Mouse (Mus musculus): Measurements from ENCODE around the gene Efemp2. TPM values are rescaled to one million over a fixed set of nuclear protein-coding genes. Genes with fewer than 3 reads are reported as not detected.
A peak's percentile ranks its signal among the peaks of the same experiment; 100 is the strongest.

The Efemp2 gene
- polyA plus RNA-seq, 1 experiment from 2014 or later = 92.3 TPM

DNA sequence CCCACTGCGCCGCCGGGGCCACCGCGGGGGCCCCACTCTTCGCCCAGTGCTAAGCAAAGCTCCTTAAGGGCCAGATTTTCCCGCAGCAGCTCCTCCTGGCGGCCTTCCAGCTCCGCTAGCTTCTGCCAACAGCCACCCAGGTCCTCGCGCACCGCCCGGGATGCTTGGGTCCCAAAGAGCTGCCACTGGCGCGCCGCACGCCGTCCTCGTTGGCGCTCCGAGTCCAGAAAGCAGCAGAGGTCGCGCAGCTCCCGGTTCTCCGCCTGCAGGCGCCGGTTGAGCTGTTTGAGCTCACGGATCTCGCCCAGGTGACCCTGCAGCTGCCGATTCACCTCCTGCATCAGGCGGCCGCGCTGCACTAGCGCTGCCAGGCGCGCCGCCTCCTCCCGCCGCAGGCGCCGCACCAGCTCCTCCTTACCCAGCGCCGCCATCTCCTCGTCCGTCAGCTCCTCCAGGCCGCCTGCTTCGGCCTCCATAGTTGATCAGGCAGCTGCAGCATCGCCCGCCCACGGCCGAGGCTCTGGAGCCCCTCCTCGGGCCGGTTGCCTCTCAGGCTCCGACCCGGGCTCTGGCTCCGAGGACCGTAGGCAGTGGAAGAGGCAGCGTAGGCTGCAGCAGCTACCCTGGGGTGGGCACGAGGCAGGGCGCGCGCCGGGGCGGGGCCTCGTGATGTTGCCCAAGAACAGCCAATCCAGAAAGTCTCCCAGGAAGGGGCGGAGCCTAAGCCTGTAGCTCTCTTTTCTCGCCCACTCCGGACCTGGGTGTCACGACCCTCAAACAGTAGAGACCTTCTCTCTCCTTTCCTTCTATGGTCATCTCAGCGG lies 16.6 kb upstream of the Efemp2 start:
- Histone ChIP-seq H3K4me3 (peak overlapping the region; percentile 90), H3K27ac (peak overlapping the region; percentile 96), H3K36me3 (peaks cover 16% of the 10 kb centered on the region), H3K4me1 (peaks cover 46% of the 10 kb centered on the region), H3K9me3 (no peaks in the 10 kb centered on the region), H3K27me3 (ENCODE audit: insufficient read depth, poor library complexity, severe bottlenecking) (0 out of 2 replicates have a peak, but pooled peaks cover 8% of the 10 kb centered on the region)
- DNase-seq (ENCODE audit: low spot score) = peak; percentile 98
- WGBS = under 1% methylated on average over 70 of the region's 70 CpGs

DNA sequence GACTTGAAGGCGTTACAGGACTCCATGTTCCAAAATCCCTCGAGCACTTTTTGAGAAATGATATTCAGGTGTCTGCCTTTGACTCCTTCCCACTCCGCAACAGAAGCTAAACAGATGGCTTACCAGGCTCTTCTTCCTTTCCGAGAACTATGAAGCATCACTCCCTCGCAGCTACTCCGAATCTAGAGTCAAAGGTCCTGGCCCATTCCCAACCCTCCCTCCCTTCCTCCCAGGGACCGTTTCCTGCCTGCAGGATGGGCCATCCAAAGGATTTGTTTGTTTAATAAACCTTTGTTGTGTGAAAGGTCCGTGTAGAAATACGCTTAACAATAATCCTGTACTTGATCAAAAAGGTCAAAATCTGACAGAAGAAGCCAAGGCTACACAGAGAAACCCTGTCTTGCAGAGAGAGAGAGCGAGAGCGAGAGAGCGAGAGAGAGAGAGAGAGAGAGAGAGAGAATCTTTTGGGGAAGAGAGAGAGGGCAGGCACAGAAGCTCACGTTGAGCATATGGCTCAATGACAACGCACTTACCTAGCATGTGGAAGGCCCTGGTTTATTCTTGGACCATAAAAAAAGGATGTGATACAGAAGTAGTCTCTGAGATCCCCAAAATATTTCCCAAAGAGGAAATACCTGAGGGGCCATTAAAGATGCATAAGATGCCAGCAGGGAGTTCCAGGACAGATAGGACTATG lies 15.9 kb upstream of the Efemp2 start, which contains the start of gene Ccdc85b:
Gene Ccdc85b, minus strand, starts transcription at position 149 of the 697 bp plus-strand sequence.
- Histone ChIP-seq H3K9me3 (no peaks in the 10 kb centered on the region), H3K4me1 (peaks cover 46% of the 10 kb centered on the region), H3K36me3 (peaks cover 23% of the 10 kb centered on the region), H3K27ac (peak within 1 kb of the TSS; percentile 96), H3K27me3 (ENCODE audit: insufficient read depth, poor library complexity, severe bottlenecking) (0 out of 2 replicates have a peak, but pooled peaks cover 7% of the 10 kb centered on the region), H3K4me3 (peak within 1 kb of the TSS; percentile 90)
- 18% methylated on average over 14 of the region's 14 CpGs for WGBS
- no peak for DNase-seq (ENCODE audit: low spot score)

DNA sequence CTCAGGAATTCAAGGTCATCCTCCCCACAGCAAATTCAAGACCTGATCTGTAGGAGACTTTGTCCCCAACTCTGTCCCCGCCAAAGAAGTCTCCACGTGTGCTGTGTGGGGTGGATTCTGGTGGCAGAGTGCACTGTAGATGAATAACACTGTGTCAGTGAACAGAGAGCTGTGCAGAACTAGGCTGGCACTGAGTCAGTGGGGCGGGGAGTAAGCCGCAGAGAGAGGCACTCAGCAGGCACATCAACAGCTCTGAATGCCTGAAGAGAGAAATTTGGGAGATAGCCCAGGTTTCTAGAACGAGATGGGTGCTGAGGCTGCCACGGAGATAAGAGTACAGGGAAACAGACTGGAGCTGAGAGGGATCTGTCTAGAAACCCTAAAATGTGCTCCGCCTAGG lies 14.7 kb upstream of the Efemp2 start:
- Histone ChIP-seq H3K4me1 (peaks cover 50% of the 10 kb centered on the region), H3K27ac (no peak overlapping the region), H3K27me3 (ENCODE audit: insufficient read depth, poor library complexity, severe bottlenecking) (0 out of 2 replicates have a peak, but pooled peaks cover 7% of the 10 kb centered on the region), H3K9me3 (no peaks in the 10 kb centered on the region), H3K36me3 (peaks cover 26% of the 10 kb centered on the region), H3K4me3 (no peak overlapping the region)
- no peak for DNase-seq (ENCODE audit: low spot score)
- WGBS = 59% methylated on average over 7 of the region's 7 CpGs

DNA sequence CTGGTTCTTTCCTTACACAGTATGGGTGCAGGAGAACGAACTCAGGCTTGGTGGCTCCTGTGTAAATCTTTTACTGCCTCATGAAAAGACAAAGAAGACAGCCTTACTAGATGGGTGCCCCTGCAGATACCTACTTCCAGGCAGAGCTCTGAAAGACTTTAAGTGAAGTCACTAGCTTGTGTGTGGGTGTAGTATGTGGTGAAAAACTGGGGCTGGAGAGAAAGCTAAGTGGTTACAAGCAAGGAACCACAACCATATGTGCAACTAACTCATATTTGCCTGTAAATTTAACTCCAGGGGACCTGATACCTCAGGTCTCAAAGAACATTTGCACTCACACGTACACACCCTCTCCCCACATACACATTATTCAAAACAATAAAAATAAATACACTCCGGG lies 13.9 kb upstream of the Efemp2 start:
- Histone ChIP-seq H3K36me3 (peaks cover 26% of the 10 kb centered on the region), H3K4me1 (peaks cover 51% of the 10 kb centered on the region), H3K9me3 (no peaks in the 10 kb centered on the region), H3K4me3 (peak overlapping the region; percentile 84), H3K27ac (peak overlapping the region; percentile 89), H3K27me3 (ENCODE audit: insufficient read depth, poor library complexity, severe bottlenecking) (0 out of 2 replicates have a peak, but pooled peaks cover 7% of the 10 kb centered on the region)
- no peak for DNase-seq (ENCODE audit: low spot score)
- 26% methylated on average over 3 of the region's 3 CpGs for WGBS

DNA sequence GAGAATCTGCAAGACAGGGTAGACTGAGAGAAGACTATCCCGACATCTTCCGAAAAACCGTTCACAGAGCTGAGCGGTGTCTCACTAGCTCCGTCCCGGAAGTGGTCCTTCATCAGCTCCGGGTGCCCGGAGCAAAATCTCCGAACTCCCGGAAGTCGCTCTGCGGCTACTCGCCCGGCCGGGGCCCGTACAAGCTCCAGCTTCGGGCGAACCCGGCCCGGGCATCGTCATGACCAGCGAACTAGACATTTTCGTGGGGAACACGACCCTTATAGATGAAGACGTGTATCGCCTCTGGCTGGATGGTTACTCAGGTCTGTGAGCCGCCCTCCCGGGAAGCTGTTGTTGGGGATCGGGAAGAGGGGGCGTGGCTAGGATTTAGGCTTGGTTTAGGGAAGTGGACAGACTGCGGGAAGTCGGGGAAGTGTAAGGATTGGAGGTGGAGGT lies 13.3 kb upstream of the Efemp2 start, which contains the start of gene Fibp:
Gene Fibp, plus strand, starts transcription at position 151 of the 447 bp plus-strand sequence.
- no peaks in the 10 kb centered on the region for H3K9me3 ChIP-seq
- H3K27ac ChIP-seq = peak within 1 kb of the TSS; percentile 89
- 0 out of 2 replicates have a peak, but pooled peaks cover 7% of the 10 kb centered on the region for H3K27me3 ChIP-seq (ENCODE audit: insufficient read depth, poor library complexity, severe bottlenecking)
- peaks cover 45% of the 10 kb centered on the region for H3K4me1 ChIP-seq
- DNase-seq (ENCODE audit: low spot score) = peak; percentile 95
- peaks cover 32% of the 10 kb centered on the region for H3K36me3 ChIP-seq
- WGBS = under 1% methylated on average over 32 of the region's 32 CpGs
- H3K4me3 ChIP-seq = peak within 1 kb of the TSS; percentile 84

DNA sequence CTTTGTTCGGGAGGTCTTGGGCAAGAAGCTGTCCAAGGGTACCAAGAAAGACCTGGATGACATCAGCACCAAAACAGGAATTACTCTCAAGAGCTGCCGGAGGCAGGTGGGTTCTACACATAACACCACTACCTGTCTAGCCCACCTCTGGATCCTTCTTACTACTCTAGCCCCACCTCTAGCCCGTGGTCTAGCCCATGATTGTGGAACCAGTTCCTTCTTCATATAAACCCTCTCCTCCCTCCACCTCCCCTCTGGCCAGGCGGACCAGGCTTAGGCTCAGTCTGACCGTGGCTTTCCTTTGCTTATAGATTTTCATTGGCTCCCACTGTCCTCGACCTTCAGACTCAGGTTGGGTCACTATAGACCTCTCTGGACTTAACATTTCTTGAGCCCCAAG lies 12.3 kb upstream of the Efemp2 start:
- no peaks in the 10 kb centered on the region for H3K9me3 ChIP-seq
- H3K27ac ChIP-seq = no peak overlapping the region
- peaks cover 41% of the 10 kb centered on the region for H3K36me3 ChIP-seq
- peaks cover 36% of the 10 kb centered on the region for H3K4me1 ChIP-seq
- H3K27me3 ChIP-seq (ENCODE audit: insufficient read depth, poor library complexity, severe bottlenecking) = peaks cover 15% of the 10 kb centered on the region; the same call in 1 of the 2 replicates
- no peak for DNase-seq (ENCODE audit: low spot score)
- WGBS = 85% methylated on average over 6 of the region's 6 CpGs
- peak overlapping the region; percentile 84 for H3K4me3 ChIP-seq

DNA sequence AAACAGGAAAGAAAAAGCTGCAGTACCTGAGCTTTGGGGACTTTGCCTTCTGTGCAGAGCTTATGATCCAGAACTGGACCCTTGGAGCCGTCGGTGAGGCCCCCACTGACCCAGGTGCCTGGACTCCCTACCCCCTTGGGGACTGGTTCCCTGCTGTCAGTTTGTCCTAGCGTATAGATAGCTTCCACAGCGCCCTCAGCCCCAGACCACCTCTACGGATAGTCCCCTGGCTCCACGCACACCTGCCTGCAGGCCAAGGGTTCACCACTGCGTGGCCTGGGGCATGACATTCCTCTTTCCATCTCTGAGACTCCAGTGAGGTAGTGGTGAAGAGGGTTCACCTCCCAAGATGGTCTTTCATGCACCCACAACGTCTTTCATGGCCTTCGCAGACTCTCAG lies 10.5 kb upstream of the Efemp2 start:
- peaks cover 58% of the 10 kb centered on the region for H3K36me3 ChIP-seq
- no peaks in the 10 kb centered on the region for H3K9me3 ChIP-seq
- peaks cover 26% of the 10 kb centered on the region for H3K4me1 ChIP-seq
- DNase-seq (ENCODE audit: low spot score) = no peak
- 80% methylated on average over 9 of the region's 9 CpGs for WGBS
- no peak overlapping the region for H3K4me3 ChIP-seq
- no peak overlapping the region for H3K27ac ChIP-seq
- peaks cover 25% of the 10 kb centered on the region for H3K27me3 ChIP-seq (ENCODE audit: insufficient read depth, poor library complexity, severe bottlenecking)

DNA sequence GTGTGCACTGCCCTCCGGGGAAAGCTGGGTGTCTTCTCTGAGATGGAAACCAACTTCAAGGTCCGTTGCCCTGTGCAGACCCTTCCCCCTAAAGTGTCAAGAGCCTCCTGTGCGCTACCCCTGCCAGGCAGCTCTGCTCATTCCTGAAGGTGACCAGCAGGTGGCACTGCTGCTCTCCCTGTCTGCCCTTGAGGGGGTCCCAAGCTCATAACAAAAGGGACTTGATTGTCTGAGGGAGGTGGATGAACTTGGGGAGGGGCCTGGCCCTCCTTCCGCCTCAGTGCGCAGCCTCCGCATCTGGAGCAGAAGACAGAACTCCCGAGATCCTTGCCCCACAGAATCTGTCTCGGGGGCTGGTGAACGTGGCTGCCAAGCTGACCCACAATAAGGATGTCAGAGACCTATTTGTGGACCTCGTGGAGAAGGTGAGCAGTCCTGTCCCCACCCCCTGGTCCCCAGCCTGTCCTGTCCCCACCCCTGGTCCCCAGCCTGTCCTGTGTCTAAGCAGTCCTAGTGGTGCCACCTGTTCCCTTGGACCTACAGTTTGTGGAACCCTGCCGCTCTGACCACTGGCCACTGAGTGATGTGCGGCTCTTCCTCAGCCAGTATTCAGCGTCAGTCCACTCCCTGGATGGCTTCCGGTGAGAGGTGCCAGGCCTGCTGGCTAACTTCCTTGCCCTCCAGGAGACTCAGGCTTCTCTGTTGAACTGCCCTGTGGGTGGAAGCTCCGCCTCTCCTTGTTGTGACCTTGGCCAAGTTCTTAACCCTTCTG lies 9.8 kb upstream of the Efemp2 start:
- Histone ChIP-seq H3K27me3 (ENCODE audit: insufficient read depth, poor library complexity, severe bottlenecking) (peaks cover 22% of the 10 kb centered on the region), H3K4me1 (peaks cover 30% of the 10 kb centered on the region), H3K4me3 (peak overlapping the region; percentile 38), H3K9me3 (no peaks in the 10 kb centered on the region), H3K27ac (peak overlapping the region; percentile 87), H3K36me3 (peaks cover 58% of the 10 kb centered on the region)
- DNase-seq (ENCODE audit: low spot score) = peak; percentile 83
- WGBS = 55% methylated on average over 15 of the region's 15 CpGs

DNA sequence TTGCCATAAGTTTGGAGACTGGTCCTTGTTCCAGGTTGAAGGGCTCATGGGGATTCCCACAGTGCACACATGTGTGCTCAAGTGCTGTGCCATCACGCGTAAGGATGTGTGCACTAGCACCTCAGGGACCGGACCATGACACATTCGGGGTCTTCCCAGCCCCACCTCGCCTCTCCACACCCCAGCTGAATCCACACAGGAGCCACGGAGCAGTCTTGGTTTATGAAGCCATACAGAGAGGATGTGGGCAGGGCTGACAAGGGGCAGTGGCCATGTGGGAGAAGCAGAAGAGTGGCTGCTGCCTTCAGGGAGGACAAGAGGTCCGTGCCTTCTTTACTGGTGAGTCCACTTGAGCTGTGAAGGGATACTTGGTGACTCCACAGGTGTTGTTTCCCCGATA lies 8.7 kb upstream of the Efemp2 start:
- Histone ChIP-seq H3K4me3 (no peak overlapping the region), H3K27me3 (ENCODE audit: insufficient read depth, poor library complexity, severe bottlenecking) (peaks cover 18% of the 10 kb centered on the region), H3K27ac (no peak overlapping the region), H3K4me1 (peaks cover 37% of the 10 kb centered on the region), H3K36me3 (peaks cover 58% of the 10 kb centered on the region), H3K9me3 (no peaks in the 10 kb centered on the region)
- no peak for DNase-seq (ENCODE audit: low spot score)
- WGBS = 96% methylated on average over 8 of the region's 8 CpGs

DNA sequence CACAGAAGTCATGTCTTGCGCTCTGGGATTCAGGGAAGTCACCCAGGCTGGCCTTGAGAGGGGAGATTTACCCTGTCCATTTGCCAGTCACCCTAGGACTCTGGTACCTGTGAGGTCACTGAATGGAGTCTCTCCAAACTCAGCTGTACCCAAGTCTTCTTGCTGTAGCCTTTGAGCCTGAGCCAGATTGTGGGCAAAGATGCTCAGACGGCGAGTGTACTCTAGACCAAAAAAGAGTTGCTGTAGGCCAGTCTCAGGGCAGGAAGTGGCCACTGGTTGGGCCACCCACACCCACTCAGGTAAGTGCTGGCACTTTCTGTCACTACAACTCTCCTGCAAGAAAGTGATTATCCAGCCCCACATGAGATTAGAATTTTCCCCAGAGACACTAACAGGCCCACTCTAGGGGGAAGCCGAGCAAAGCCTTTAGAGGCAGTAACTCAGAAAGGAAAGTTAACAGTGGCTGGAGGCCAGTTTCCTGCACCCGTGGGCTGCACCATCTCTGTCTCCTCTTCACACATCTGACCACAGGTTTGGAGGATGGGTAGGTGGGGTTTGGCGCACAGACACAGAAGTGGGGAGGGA lies 6.7 kb upstream of the Efemp2 start:
- Histone ChIP-seq H3K36me3 (peaks cover 58% of the 10 kb centered on the region), H3K27ac (no peak overlapping the region), H3K27me3 (ENCODE audit: insufficient read depth, poor library complexity, severe bottlenecking) (peaks cover 18% of the 10 kb centered on the region), H3K4me3 (no peak overlapping the region), H3K9me3 (no peaks in the 10 kb centered on the region), H3K4me1 (peaks cover 32% of the 10 kb centered on the region)
- 90% methylated on average over 6 of the region's 6 CpGs for WGBS
- DNase-seq (ENCODE audit: low spot score) = no peak

DNA sequence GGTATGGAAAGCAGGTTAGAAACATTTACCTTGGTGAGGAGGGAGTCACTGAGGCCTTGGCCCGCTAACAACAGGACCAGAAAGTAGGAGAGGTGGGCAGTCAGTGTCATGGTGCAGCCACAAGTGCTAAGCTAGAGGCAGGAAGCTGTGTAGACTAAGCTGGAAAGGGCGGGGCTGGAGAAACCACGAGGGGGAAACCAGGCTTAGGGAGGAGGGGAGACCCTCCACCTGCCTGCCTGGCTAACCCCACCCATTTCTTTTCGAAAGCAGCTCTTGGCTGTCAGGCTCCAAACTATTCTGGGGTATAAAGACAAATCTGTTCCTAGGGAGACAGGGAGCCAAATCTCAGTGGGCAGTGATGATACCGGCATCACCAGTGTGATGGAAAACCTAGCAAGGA lies 5.4 kb upstream of the Efemp2 start, which contains the start of gene Ctsw:
Gene Ctsw, minus strand, starts transcription at position 134 of the 400 bp plus-strand sequence.
- DNase-seq (ENCODE audit: low spot score) = no peak
- peaks cover 35% of the 10 kb centered on the region for H3K4me1 ChIP-seq
- peaks cover 46% of the 10 kb centered on the region for H3K36me3 ChIP-seq
- H3K9me3 ChIP-seq = no peaks in the 10 kb centered on the region
- 0 out of 2 replicates have a peak within 1 kb of the TSS, but pooled peaks have one; percentile 5 for H3K27ac ChIP-seq
- 55% methylated on average over 5 of the region's 5 CpGs for WGBS
- H3K27me3 ChIP-seq (ENCODE audit: insufficient read depth, poor library complexity, severe bottlenecking) = peaks cover 18% of the 10 kb centered on the region
- H3K4me3 ChIP-seq = no peak within 1 kb of the TSS

DNA sequence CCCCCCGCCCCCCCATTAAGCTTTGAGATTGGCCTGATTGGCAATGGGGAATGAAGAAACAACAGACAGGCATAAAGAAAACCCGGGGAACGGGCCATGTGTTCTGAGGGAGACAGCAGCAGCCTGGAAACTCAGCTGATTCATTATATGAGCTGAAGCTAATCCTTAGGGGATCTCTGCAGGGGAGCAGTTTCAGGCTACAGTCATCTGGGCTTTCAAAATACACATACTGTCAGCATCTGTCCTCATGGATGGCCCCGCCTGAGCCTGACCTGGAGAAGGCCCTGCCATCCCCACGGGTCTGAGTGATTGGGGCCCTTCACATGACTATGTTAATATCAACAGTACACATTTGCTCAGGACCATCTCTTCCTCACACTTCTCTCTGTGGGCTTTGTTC lies 1.9 kb upstream of the Efemp2 start:
- Histone ChIP-seq H3K27me3 (ENCODE audit: insufficient read depth, poor library complexity, severe bottlenecking) (peaks cover 6% of the 10 kb centered on the region; the same call in 1 of the 2 replicates), H3K4me3 (no peak overlapping the region)
- no peak for DNase-seq (ENCODE audit: low spot score)

More for the DNA sequence above, 1.9 kb upstream of the Efemp2 start:
- 51% methylated on average over 5 of the region's 5 CpGs for WGBS
- no peaks in the 10 kb centered on the region for H3K9me3 ChIP-seq
- no peak overlapping the region for H3K27ac ChIP-seq
- peaks cover 20% of the 10 kb centered on the region for H3K36me3 ChIP-seq
- peaks cover 54% of the 10 kb centered on the region for H3K4me1 ChIP-seq

All from heart, embryonic 10.5 days (tissue).